Mouse (Mus musculus): ENCODE data around the gene Olfr577. TPM values are rescaled to one million over a fixed set of nuclear protein-coding genes. Genes with fewer than 3 reads are reported as not detected.

The Olfr577 gene
- polyA plus RNA-seq, 1 experiment from 2014 or later = not detected

Other genes with a start within 250 kb of the Olfr577 start
- gene Olfr559, start 248.5 kb downstream of the Olfr577 start, polyA plus RNA-seq (2015; fragmentation: Nextera tagmentation; extraction: Ambion mirVana) = not detected in 2 replicates
- not detected in 2 replicates for gene Olfr560, start 216.6 kb downstream of the Olfr577 start, polyA plus RNA-seq (2015; fragmentation: Nextera tagmentation; extraction: Ambion mirVana)
- 0.09 TPM in 1 of 2 replicates, not detected in the other for gene Olfr78, start 216.5 kb downstream of the Olfr577 start, polyA plus RNA-seq (2015; fragmentation: Nextera tagmentation; extraction: Ambion mirVana)
- not detected in 2 replicates for gene Olfr561, start 204.7 kb downstream of the Olfr577 start, polyA plus RNA-seq (2015; fragmentation: Nextera tagmentation; extraction: Ambion mirVana)
- not detected in 2 replicates for gene Olfr564, start 172.5 kb downstream of the Olfr577 start, polyA plus RNA-seq (2015; fragmentation: Nextera tagmentation; extraction: Ambion mirVana)
- not detected in 2 replicates for gene Olfr566, start 117.2 kb downstream of the Olfr577 start, polyA plus RNA-seq (2015; fragmentation: Nextera tagmentation; extraction: Ambion mirVana)
- not detected in 2 replicates for gene Olfr568, start 98.8 kb downstream of the Olfr577 start, polyA plus RNA-seq (2015; fragmentation: Nextera tagmentation; extraction: Ambion mirVana)
- gene Olfr569, start 85.1 kb downstream of the Olfr577 start, polyA plus RNA-seq (2015; fragmentation: Nextera tagmentation; extraction: Ambion mirVana) = not detected in 2 replicates
- not detected in 2 replicates for gene Olfr570, start 81.4 kb downstream of the Olfr577 start, polyA plus RNA-seq (2015; fragmentation: Nextera tagmentation; extraction: Ambion mirVana)
- not detected in 2 replicates for gene Olfr571, start 58.4 kb downstream of the Olfr577 start, polyA plus RNA-seq (2015; fragmentation: Nextera tagmentation; extraction: Ambion mirVana)
- gene Olfr572, start 51.5 kb downstream of the Olfr577 start, polyA plus RNA-seq (2015; fragmentation: Nextera tagmentation; extraction: Ambion mirVana) = not detected in 2 replicates
- not detected in 2 replicates for gene Olfr573-ps1, start 33.4 kb downstream of the Olfr577 start, polyA plus RNA-seq (2015; fragmentation: Nextera tagmentation; extraction: Ambion mirVana)
- gene Olfr574, start 27.5 kb downstream of the Olfr577 start, polyA plus RNA-seq (2015; fragmentation: Nextera tagmentation; extraction: Ambion mirVana) = not detected in 2 replicates
- gene Olfr575, start 17.2 kb downstream of the Olfr577 start, polyA plus RNA-seq (2015; fragmentation: Nextera tagmentation; extraction: Ambion mirVana) = not detected in 2 replicates
- gene Olfr576, start 13.3 kb downstream of the Olfr577 start, polyA plus RNA-seq (2015; fragmentation: Nextera tagmentation; extraction: Ambion mirVana) = not detected in 2 replicates
- not detected in 2 replicates for gene Olfr578, start 13.4 kb upstream of the Olfr577 start, polyA plus RNA-seq (2015; fragmentation: Nextera tagmentation; extraction: Ambion mirVana)
- not detected in 2 replicates for gene Olfr582, start 62.1 kb upstream of the Olfr577 start, polyA plus RNA-seq (2015; fragmentation: Nextera tagmentation; extraction: Ambion mirVana)
- not detected in 2 replicates for gene Olfr583, start 75.4 kb upstream of the Olfr577 start, polyA plus RNA-seq (2015; fragmentation: Nextera tagmentation; extraction: Ambion mirVana)
- gene Olfr584, start 105.9 kb upstream of the Olfr577 start, polyA plus RNA-seq (2015; fragmentation: Nextera tagmentation; extraction: Ambion mirVana) = not detected in 2 replicates
- gene Olfr585, start 121.8 kb upstream of the Olfr577 start, polyA plus RNA-seq (2015; fragmentation: Nextera tagmentation; extraction: Ambion mirVana) = not detected in 2 replicates
- gene Olfr586, start 149.7 kb upstream of the Olfr577 start, polyA plus RNA-seq (2015; fragmentation: Nextera tagmentation; extraction: Ambion mirVana) = not detected in 2 replicates
- not detected in 2 replicates for gene Olfr588-ps1, start 164.9 kb upstream of the Olfr577 start, polyA plus RNA-seq (2015; fragmentation: Nextera tagmentation; extraction: Ambion mirVana)
- not detected in 2 replicates for gene Olfr589, start 180.4 kb upstream of the Olfr577 start, polyA plus RNA-seq (2015; fragmentation: Nextera tagmentation; extraction: Ambion mirVana)
- not detected in 2 replicates for gene Olfr591, start 202.4 kb upstream of the Olfr577 start, polyA plus RNA-seq (2015; fragmentation: Nextera tagmentation; extraction: Ambion mirVana)
- not detected in 2 replicates for gene Olfr592, start 208.9 kb upstream of the Olfr577 start, polyA plus RNA-seq (2015; fragmentation: Nextera tagmentation; extraction: Ambion mirVana)
- not detected in 2 replicates for gene Olfr593, start 235.9 kb upstream of the Olfr577 start, polyA plus RNA-seq (2015; fragmentation: Nextera tagmentation; extraction: Ambion mirVana)
- gene Olfr594, start 241.1 kb upstream of the Olfr577 start, polyA plus RNA-seq (2015; fragmentation: Nextera tagmentation; extraction: Ambion mirVana) = not detected in 2 replicates

Data from midbrain, embryonic 15.5 days (tissue).